9 mouse cellular contexts compared by ENCODE assay signal in genomic region chr6:23472686-23473085, GRCm38 (mm10).
DNase-seq lines count a peak whose midpoint lies in the region; ATAC-seq and TF ChIP-seq lines count a peak whose summit lies in the region.
"Had no signal": no experiment of that assay in that cellular context is flagged by ENCODE, and none has a peak within 500 bp of the region (broad histone marks: within the 10 kb centered on the region; RNA-seq: fewer than 3 reads in every experiment).

No protein-coding gene starts in this region.

- TF ChIP-seq CTCF in kidney, postnatal 0 days (IDR thresholded peaks at IDR 0.05; ENCODE audit: low read depth), result peak; percentile 67

- H3K4me2 ChIP-seq in kidney, postnatal 0 days (ENCODE audit: low read length), result no peak overlapping the region
- H3K4me2 ChIP-seq: hindbrain, embryonic 15.5 days had no signal

- no peaks in the 10 kb centered on the region for H3K9me3 ChIP-seq in kidney, postnatal 0 days (replicated peaks; ENCODE audit: low read length)
- H3K9me3 ChIP-seq: hindbrain, embryonic 15.5 days had no signal

- H3K27ac ChIP-seq in kidney, postnatal 0 days, result no peak overlapping the region
- H3K27ac ChIP-seq: hindbrain, embryonic 15.5 days had no signal

- no peaks in the 10 kb centered on the region for H3K4me1 ChIP-seq in kidney, postnatal 0 days (replicated peaks; ENCODE audit: insufficient read depth, low read length)
- H3K4me1 ChIP-seq: hindbrain, embryonic 15.5 days had no signal

- 62% methylated on average over 2 of the region's 2 CpGs for WGBS in kidney, postnatal 0 days

- no peak; the same call in 1 of the 2 replicates for ATAC-seq in kidney, postnatal 0 days (replicated peaks; ENCODE audit: low FRiP score, low read depth)

- no peaks in the 10 kb centered on the region for H3K27me3 ChIP-seq in kidney, postnatal 0 days (ENCODE audit: insufficient read depth, low read length)
- H3K27me3 ChIP-seq: hindbrain, embryonic 15.5 days had no signal

- H3K9ac ChIP-seq in kidney, postnatal 0 days (ENCODE audit: low read depth, low read length), result no peak overlapping the region
- H3K9ac ChIP-seq: hindbrain, embryonic 15.5 days had no signal

- H3K4me3 ChIP-seq in kidney, postnatal 0 days (replicated peaks; ENCODE audit: low read depth, low read length), result no peak overlapping the region
- H3K4me3 ChIP-seq: hindbrain, embryonic 15.5 days had no signal

- DNase-seq in kidney, postnatal 0 days (ENCODE audit: low spot score), result peak; percentile 41
- DNase-seq in kidney, adult 11 months, result no peak
- DNase-seq in ES-CJ7 (ENCODE audit: low read depth, low spot score), result peak; percentile 66
- peak; percentile 55 for DNase-seq in cerebellum, adult 8-10 months
- peak; percentile 9 to 52 for DNase-seq in kidney, postnatal 36 days
- no peak for DNase-seq in spleen, postnatal 4 days (ENCODE audit: low spot score in 2 of 2)
- no peak for DNase-seq in ovary, postnatal 10 days (ENCODE audit: low spot score)
- no peak for DNase-seq in yolk sac, embryonic 10.5 days (ENCODE audit: low spot score)

- no peaks in the 10 kb centered on the region for H3K36me3 ChIP-seq in kidney, postnatal 0 days (ENCODE audit: insufficient read depth, low read length)
- H3K36me3 ChIP-seq: hindbrain, embryonic 15.5 days had no signal

Comparison
In these comparisons a context has a peak if more than half of its experiments do, and no peak if none do; other contexts are left out.
1. DNase-seq: peak in kidney, postnatal 0 days (single experiment), ES-CJ7 (single experiment), cerebellum, adult 8-10 months (single experiment) and kidney, postnatal 36 days (2 of 2); none in kidney, adult 11 months (single experiment), spleen, postnatal 4 days (0 of 2), ovary, postnatal 10 days (single experiment) and yolk sac, embryonic 10.5 days (single experiment).